Mouse (Mus musculus) cortical plate, adult 2 months (tissue): ENCODE measurements around the gene Ntn4.

Experiments used
- CTCF ChIP-seq: fragments of 200-500 bp; IDR thresholded peaks from 2 replicates; pipeline ENCODE4 v1.5.1; 2011; ENCODE audit warnings: mild to moderate bottlenecking, control low read depth, low read length; ENCODE audit not compliant: insufficient read depth; ENCODE audit errors: extremely low read depth
- POLR2A ChIP-seq: fragments of 200-500 bp; IDR thresholded peaks from 2 replicates; pipeline ENCODE4 v1.6.1; 2011; ENCODE audit warnings: mild to moderate bottlenecking, low read length, control low read depth; ENCODE audit not compliant: insufficient read depth; ENCODE audit errors: extremely low read depth

- TF ChIP-seq POLR2A (no peak), CTCF (no peak)
Measured at GRCm38 (mm10) chr10:93659792-93660191, 19.3 kb downstream of the Ntn4 start.
